Comparison of ENCODE assay signal across 28 mouse cellular contexts in genomic region chr6:31567200-31567599, GRCm38 (mm10). TPM values are rescaled to one million over a fixed set of nuclear protein-coding genes. Genes with fewer than 3 reads are reported as not detected.
DNase-seq lines count a peak whose midpoint lies in the region; ATAC-seq and TF ChIP-seq lines count a peak whose summit lies in the region.
"Had no signal": no experiment of that assay in that cellular context is flagged by ENCODE, and none has a peak within 500 bp of the region (broad histone marks: within the 10 kb centered on the region; RNA-seq: fewer than 3 reads in every experiment).

No protein-coding gene starts in this region.

- H3K4me3 ChIP-seq in forebrain, postnatal 0 days (ENCODE audit: low read depth, low read length), result no peak overlapping the region
- no peak overlapping the region for H3K4me3 ChIP-seq in forebrain, embryonic 10.5 days
- no peak overlapping the region for H3K4me3 ChIP-seq in left cerebral cortex, adult 2 months
- no peak overlapping the region for H3K4me3 ChIP-seq in midbrain, postnatal 0 days (ENCODE audit: low read depth, low read length)
- H3K4me3 ChIP-seq in midbrain, embryonic 14.5 days (replicated peaks; ENCODE audit: low read depth, low read length), result no peak overlapping the region
- H3K4me3 ChIP-seq: embryonic facial prominence, embryonic 12.5 days; embryonic facial prominence, embryonic 15.5 days; erythroblast, embryonic 14.5 days; forebrain, embryonic 13.5 days; heart, adult 2 months; heart, embryonic 10.5 days; heart, embryonic 13.5 days had no signal

- no peaks in the 10 kb centered on the region for H3K27me3 ChIP-seq in forebrain, postnatal 0 days (ENCODE audit: insufficient read depth, low read length)
- peaks cover 66% of the 10 kb centered on the region for H3K27me3 ChIP-seq in forebrain, embryonic 10.5 days (ENCODE audit: poor library complexity, severe bottlenecking)
- H3K27me3 ChIP-seq in midbrain, postnatal 0 days (ENCODE audit: insufficient read depth, low read length), result 0 out of 2 replicates have a peak, but pooled peaks cover 5% of the 10 kb centered on the region
- no peaks in the 10 kb centered on the region for H3K27me3 ChIP-seq in midbrain, embryonic 14.5 days (ENCODE audit: control insufficient read depth, insufficient read depth, low read length)
- H3K27me3 ChIP-seq: forebrain, embryonic 13.5 days had no signal

- H3K9ac ChIP-seq in forebrain, postnatal 0 days, result no peak overlapping the region
- no peak overlapping the region for H3K9ac ChIP-seq in midbrain, postnatal 0 days (replicated peaks; ENCODE audit: low read length, poor library complexity, severe bottlenecking)
- H3K9ac ChIP-seq in midbrain, embryonic 14.5 days (replicated peaks; ENCODE audit: low read length), result no peak overlapping the region
- H3K9ac ChIP-seq: embryonic facial prominence, embryonic 12.5 days; embryonic facial prominence, embryonic 15.5 days; forebrain, embryonic 13.5 days; heart, embryonic 13.5 days; hindbrain, embryonic 14.5 days had no signal

- H3K9me3 ChIP-seq in forebrain, postnatal 0 days (ENCODE audit: low read length), result no peaks in the 10 kb centered on the region
- H3K9me3 ChIP-seq in forebrain, embryonic 10.5 days, result no peaks in the 10 kb centered on the region
- H3K9me3 ChIP-seq in midbrain, postnatal 0 days (ENCODE audit: low read length), result no peaks in the 10 kb centered on the region
- H3K9me3 ChIP-seq in midbrain, embryonic 14.5 days (ENCODE audit: control insufficient read depth, low read length), result no peaks in the 10 kb centered on the region
- H3K9me3 ChIP-seq: embryonic facial prominence, embryonic 12.5 days; embryonic facial prominence, embryonic 15.5 days; forebrain, embryonic 13.5 days; heart, embryonic 10.5 days; heart, embryonic 13.5 days had no signal

- intact Hi-C loops in left cerebral cortex, adult 2 months (cut with DNase I), result no loop called here

- H3K4me2 ChIP-seq in forebrain, postnatal 0 days (ENCODE audit: low read depth), result no peak overlapping the region
- H3K4me2 ChIP-seq in midbrain, postnatal 0 days (ENCODE audit: low read depth, low read length, poor library complexity, severe bottlenecking), result no peak overlapping the region
- no peak overlapping the region for H3K4me2 ChIP-seq in midbrain, embryonic 14.5 days (ENCODE audit: low read length)
- H3K4me2 ChIP-seq: embryonic facial prominence, embryonic 12.5 days; embryonic facial prominence, embryonic 15.5 days; forebrain, embryonic 13.5 days; heart, embryonic 13.5 days; hindbrain, embryonic 14.5 days had no signal

- no peak overlapping the region for H3K27ac ChIP-seq in forebrain, postnatal 0 days (ENCODE audit: low read depth, low read length)
- no peak overlapping the region for H3K27ac ChIP-seq in forebrain, embryonic 10.5 days
- H3K27ac ChIP-seq in left cerebral cortex, adult 2 months, result no peak overlapping the region
- H3K27ac ChIP-seq in midbrain, postnatal 0 days (ENCODE audit: low read depth, low read length), result no peak overlapping the region
- no peak overlapping the region for H3K27ac ChIP-seq in midbrain, embryonic 14.5 days (replicated peaks; ENCODE audit: low read depth, low read length)
- H3K27ac ChIP-seq: embryonic facial prominence, embryonic 12.5 days; embryonic facial prominence, embryonic 15.5 days; forebrain, embryonic 13.5 days; heart, adult 2 months; heart, embryonic 10.5 days; heart, embryonic 13.5 days; hindbrain, embryonic 14.5 days; hindbrain, postnatal 0 days had no signal

- ATAC-seq in forebrain, postnatal 0 days, result no peak
- no peak for ATAC-seq in midbrain, postnatal 0 days (ENCODE audit: low FRiP score)
- ATAC-seq in midbrain, embryonic 14.5 days (ENCODE audit: low FRiP score, low TSS enrichment), result no peak
- ATAC-seq: activated CD4-positive, CD25-positive, alpha-beta regulatory T cell, adult 4 months; forebrain, embryonic 13.5 days; forebrain, embryonic 16.5 days; hindbrain, postnatal 0 days had no signal

- H3K4me1 ChIP-seq in forebrain, postnatal 0 days (ENCODE audit: insufficient read depth), result peaks cover 2% of the 10 kb centered on the region; the same call in 1 of the 2 replicates
- H3K4me1 ChIP-seq in forebrain, embryonic 10.5 days, result peaks cover 47% of the 10 kb centered on the region
- H3K4me1 ChIP-seq in midbrain, postnatal 0 days (ENCODE audit: insufficient read depth, low read length), result peaks cover 4% of the 10 kb centered on the region; the same call in 1 of the 2 replicates
- peaks cover 15% of the 10 kb centered on the region for H3K4me1 ChIP-seq in midbrain, embryonic 14.5 days (ENCODE audit: control insufficient read depth, insufficient read depth, low read length)

- TF ChIP-seq CTCF in forebrain, postnatal 0 days (IDR thresholded peaks at IDR 0.05; ENCODE audit: low read depth), result peak; percentile 14; the same call in 1 of the 2 replicates
- peak; percentile 12; the same call in 1 of the 2 replicates for TF ChIP-seq CTCF in left cerebral cortex, adult 2 months (IDR thresholded peaks at IDR 0.05)
- TF ChIP-seq CTCF in midbrain, postnatal 0 days (IDR thresholded peaks at IDR 0.05), result 0 out of 2 replicates have a peak, but pooled peaks have one; percentile 12

- 26% methylated on average over 7 of the region's 7 CpGs for WGBS in forebrain, postnatal 0 days
- WGBS in forebrain, embryonic 10.5 days, result 32% methylated on average over 7 of the region's 7 CpGs
- WGBS in midbrain, postnatal 0 days, result 31% methylated on average over 7 of the region's 7 CpGs
- 28% methylated on average over 7 of the region's 7 CpGs for WGBS in midbrain, embryonic 14.5 days

- DNase-seq in forebrain, postnatal 0 days, result no peak
- DNase-seq in forebrain, embryonic 10.5 days (ENCODE audit: extremely low spot score, low spot score), result no peak
- DNase-seq in left cerebral cortex, adult 2 months (ENCODE audit: extremely low spot score in 1 of 2, low spot score in 2 of 2), result no peak
- no peak for DNase-seq in left cerebral cortex, adult 11 months (ENCODE audit: low spot score)
- DNase-seq in midbrain, postnatal 0 days (ENCODE audit: low spot score), result no peak
- no peak for DNase-seq in midbrain, embryonic 14.5 days
- peak; percentile 17 for DNase-seq in right cerebral cortex, postnatal 25 days
- no peak for DNase-seq in right cerebral cortex, postnatal 36 days (ENCODE audit: low spot score in 2 of 2)
- DNase-seq: adrenal gland, adult 8-10 months; adrenal gland, postnatal 25 days; cerebellum, adult 18-20 months; cerebellum, adult 9-10 months; cerebellum, postnatal 14 days; gastrocnemius, postnatal 10 days; gastrocnemius, postnatal 36 days; heart, adult 2 months; heart, postnatal 14 days; heart, postnatal 4 days had no signal

- H3K36me3 ChIP-seq in forebrain, postnatal 0 days (ENCODE audit: insufficient read depth), result no peaks in the 10 kb centered on the region
- no peaks in the 10 kb centered on the region for H3K36me3 ChIP-seq in forebrain, embryonic 10.5 days (replicated peaks)
- H3K36me3 ChIP-seq in midbrain, postnatal 0 days (ENCODE audit: insufficient read depth, low read length), result no peaks in the 10 kb centered on the region
- H3K36me3 ChIP-seq in midbrain, embryonic 14.5 days (ENCODE audit: control insufficient read depth, insufficient read depth, low read length), result no peaks in the 10 kb centered on the region
- H3K36me3 ChIP-seq: embryonic facial prominence, embryonic 12.5 days; embryonic facial prominence, embryonic 15.5 days; heart, embryonic 10.5 days; heart, embryonic 13.5 days had no signal

RNA-seq across cellular contexts. Expression of gene Podxl, which starts 3.4 kb away (rescaled TPM):
- total RNA-seq in forebrain, postnatal 0 days (2014; rRNA removed), result 14.9 and 18.7 TPM in 2 replicates
- 7.2 and 8.9 TPM in 2 replicates for polyA plus RNA-seq in forebrain, postnatal 0 days (2015; fragmentation: Nextera tagmentation; extraction: Ambion mirVana)
- 17.2 and 20.6 TPM in 2 replicates for polyA plus RNA-seq in forebrain, embryonic 10.5 days (2016; fragmentation: Nextera tagmentation; extraction: Ambion mirVana)
- 10 to 100 TPM; 20.2 to 23.2 TPM for total RNA-seq in left cerebral cortex, adult 2 months (2021)
- total RNA-seq in midbrain, postnatal 0 days (2014; rRNA removed), result 15.1 and 16.3 TPM in 2 replicates
- 5.7 and 6.0 TPM in 2 replicates for polyA plus RNA-seq in midbrain, postnatal 0 days (2015; fragmentation: Nextera tagmentation; extraction: Ambion mirVana)
- polyA plus RNA-seq in midbrain, embryonic 14.5 days (2014; fragmentation: Nextera tagmentation; extraction: Ambion mirVana), result 6.7 and 10.3 TPM in 2 replicates
- polyA plus RNA-seq: activated CD4-positive, CD25-positive, alpha-beta regulatory T cell, adult 4 months had no signal
